Mouse (Mus musculus): ENCODE measurements around the gene Cmya5.

Cmya5 gene

GRCm38 (mm10) chr13:93061311-93061710, 83.2 kb downstream of the Cmya5 start:
- no peak for DNase-seq (ENCODE audit: low read depth)

GRCm38 (mm10) chr13:93060437-93060836, 84.1 kb downstream of the Cmya5 start:
- DNase-seq (ENCODE audit: low read depth) = no peak

GRCm38 (mm10) chr13:93058551-93059011, 85.9 kb downstream of the Cmya5 start:
- no peak for DNase-seq (ENCODE audit: low read depth)

- DNase-seq (ENCODE audit: low read depth) = no peak
Observed at GRCm38 (mm10) chr13:93057492-93058260, 86.8 kb downstream of the Cmya5 start.

- no peak for DNase-seq (ENCODE audit: low read depth)
Observed at GRCm38 (mm10) chr13:93056091-93056490, 88.4 kb downstream of the Cmya5 start.

- DNase-seq (ENCODE audit: low read depth) = no peak
Observed at GRCm38 (mm10) chr13:93051483-93051882, 93.0 kb downstream of the Cmya5 start.

- DNase-seq (ENCODE audit: low read depth) = no peak
Observed at GRCm38 (mm10) chr13:93041021-93041420, 103.5 kb downstream of the Cmya5 start.

GRCm38 (mm10) chr13:93036218-93036617, 108.3 kb downstream of the Cmya5 start:
- DNase-seq (ENCODE audit: low read depth) = no peak

GRCm38 (mm10) chr13:93029337-93029736, 115.2 kb downstream of the Cmya5 start:
- no peak for DNase-seq (ENCODE audit: low read depth)

GRCm38 (mm10) chr13:93024837-93025236, 119.7 kb downstream of the Cmya5 start:
- no peak for DNase-seq (ENCODE audit: low read depth)

- DNase-seq (ENCODE audit: low read depth) = no peak
Observed at GRCm38 (mm10) chr13:93022158-93022557, 122.4 kb downstream of the Cmya5 start.

- no peak for DNase-seq (ENCODE audit: low read depth)
Observed at GRCm38 (mm10) chr13:93012952-93013351, 131.6 kb downstream of the Cmya5 start.

GRCm38 (mm10) chr13:93011315-93011714, 133.2 kb downstream of the Cmya5 start:
- DNase-seq (ENCODE audit: low read depth) = no peak

GRCm38 (mm10) chr13:93010524-93010923, 134.0 kb downstream of the Cmya5 start:
- DNase-seq (ENCODE audit: low read depth) = no peak

GRCm38 (mm10) chr13:93007078-93007477, 137.4 kb downstream of the Cmya5 start:
- DNase-seq (ENCODE audit: low read depth) = no peak

- DNase-seq (ENCODE audit: low read depth) = no peak
Observed at GRCm38 (mm10) chr13:93006347-93006746, 138.2 kb downstream of the Cmya5 start.

- no peak for DNase-seq (ENCODE audit: low read depth)
Observed at GRCm38 (mm10) chr13:93004003-93004402, 140.5 kb downstream of the Cmya5 start.

GRCm38 (mm10) chr13:93002456-93002855, 142.1 kb downstream of the Cmya5 start:
- DNase-seq (ENCODE audit: low read depth) = no peak

GRCm38 (mm10) chr13:93000640-93001351, 143.7 kb downstream of the Cmya5 start:
- no peak for DNase-seq (ENCODE audit: low read depth)

- DNase-seq (ENCODE audit: low read depth) = no peak
Observed at GRCm38 (mm10) chr13:92999860-93000259, 144.7 kb downstream of the Cmya5 start.

GRCm38 (mm10) chr13:92994743-92995142, 149.8 kb downstream of the Cmya5 start:
- DNase-seq (ENCODE audit: low read depth) = no peak

GRCm38 (mm10) chr13:92992823-92993222, 151.7 kb downstream of the Cmya5 start:
- no peak for DNase-seq (ENCODE audit: low read depth)

All from fibroblast of lung, adult 2 months (primary cell).